Mouse (Mus musculus) liver, embryonic 15.5 days (tissue): ENCODE data around the gene Slc9a8. TPM values are rescaled to one million over a fixed set of nuclear protein-coding genes. Genes with fewer than 3 reads are reported as not detected.
A peak's percentile ranks its signal among the peaks of the same experiment; 100 is the strongest.

Experiments used
- ATAC-seq: fragments of 200-750 bp; cut with Nextera tagmentation; 2 replicates; pipeline ENCODE4 v1.8.0; 2017; ENCODE audit warnings: moderate number of reproducible peaks, mild to moderate bottlenecking, moderate library complexity; ENCODE audit not compliant: insufficient read depth
- H3K27ac ChIP-seq: fragments of 300-500 bp; sonication (generic); replicated peaks from 2 replicates; pipeline ENCODE4 v1.5.1; 2015; ENCODE audit warnings: mild to moderate bottlenecking, inconsistent platforms
- H3K27me3 ChIP-seq: fragments of 300-500 bp; sonication (generic); 2 replicates; pipeline ENCODE4 v1.6.1; 2015; ENCODE audit warnings: mild to moderate bottlenecking, inconsistent platforms
- H3K36me3 ChIP-seq: fragments of 300-500 bp; sonication (generic); replicated peaks from 2 replicates; pipeline ENCODE4 v1.6.1; 2015; ENCODE audit warnings: moderate library complexity, mild to moderate bottlenecking, inconsistent platforms
- H3K4me1 ChIP-seq: fragments of 300-500 bp; sonication (generic); replicated peaks from 2 replicates; pipeline ENCODE4 v1.6.1; 2015; ENCODE audit warnings: inconsistent platforms
- H3K4me2 ChIP-seq: fragments of 300-500 bp; sonication (generic); 2 replicates; pipeline ENCODE4 v1.6.1; 2015; ENCODE audit warnings: moderate library complexity, mild to moderate bottlenecking, inconsistent platforms
- H3K4me3 ChIP-seq: fragments of 300-500 bp; sonication (generic); replicated peaks from 2 replicates; pipeline ENCODE4 v1.5.1; 2015; ENCODE audit warnings: mild to moderate bottlenecking, inconsistent platforms
- H3K9ac ChIP-seq: fragments of 300-500 bp; sonication (generic); 2 replicates; pipeline ENCODE4 v1.6.1; 2015; ENCODE audit warnings: moderate library complexity, mild to moderate bottlenecking, inconsistent platforms
- H3K9me3 ChIP-seq: fragments of 300-500 bp; sonication (generic); replicated peaks from 2 replicates; pipeline ENCODE4 v1.6.1; 2016; ENCODE audit warnings: inconsistent platforms
- WGBS: fragments of 180-500 bp; shearing (Covaris S2); methylation state at CpG from one replicate; pipeline ENCODE4 v1.1.7; 2015; ENCODE audit warnings: mixed read lengths; ENCODE audit not compliant: insufficient replicate concordance; 5-methylcytosine and 5-hydroxymethylcytosine counted together
- polyA plus RNA-seq: library from polyadenylated mRNA; unstranded; fragments of >200 nt; fragmentation: Nextera tagmentation; extraction: Ambion mirVana; gene quantifications from 2 replicates; pipeline ENCODE4 v1.2.1, GENCODE M21; 2015

Gene Slc9a8
- polyA plus RNA-seq, 1 experiment from 2014 or later = 12.7 TPM

DNA sequence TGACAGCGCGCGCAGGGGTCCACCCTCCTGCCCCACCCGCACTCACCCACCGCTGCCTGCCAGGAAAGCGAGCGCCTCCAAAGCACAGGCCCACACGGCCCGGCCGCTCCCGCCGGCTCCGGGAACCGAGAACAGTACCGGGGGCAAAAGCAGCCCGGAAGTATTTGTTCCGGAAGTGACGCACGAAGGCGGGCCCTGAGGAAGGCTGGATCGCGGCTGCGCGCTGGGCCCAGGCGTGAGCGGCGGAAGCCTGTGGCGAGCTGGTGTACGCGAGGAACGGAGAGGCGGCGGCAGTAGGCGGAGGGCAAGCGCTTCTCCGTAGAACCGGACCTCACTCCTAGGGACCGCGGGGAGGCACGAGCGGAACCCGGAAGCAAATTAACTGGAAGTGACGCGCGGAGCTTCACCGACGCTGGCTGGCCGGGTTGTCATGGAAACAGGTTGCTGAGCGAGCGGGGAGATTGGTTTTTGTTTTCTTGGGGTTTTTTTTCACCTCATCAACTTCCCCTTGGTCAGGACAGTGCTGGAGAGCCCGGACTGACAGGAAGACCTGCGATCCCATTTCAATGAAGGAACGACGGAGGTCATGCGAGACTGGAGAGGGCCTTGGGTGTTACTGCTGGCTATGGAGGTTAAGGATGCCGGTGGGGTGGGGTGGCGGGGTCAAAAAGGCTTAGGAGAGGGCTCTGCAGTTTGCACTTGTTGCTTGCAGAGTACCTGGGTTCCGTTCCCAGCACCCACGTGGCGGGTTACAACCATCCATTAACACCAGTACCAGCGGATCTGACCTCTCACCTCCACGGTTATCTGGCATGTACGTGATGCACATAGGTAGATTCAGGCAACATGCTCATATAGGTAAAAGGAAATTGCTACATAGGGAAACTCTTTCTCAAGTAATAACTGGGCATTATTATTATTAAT is 71.5 kb downstream of the Slc9a8 start, which contains the start of gene Spata2:
Spata2 (minus strand) TSS at position 175 of the 924 bp plus-strand sequence.
- WGBS = 1% methylated on average over 63 of the region's 63 CpGs
- H3K4me3 ChIP-seq = peak within 1 kb of the TSS; percentile 100
- H3K27me3 ChIP-seq = no peaks in the 10 kb centered on the region
- no peaks in the 10 kb centered on the region for H3K9me3 ChIP-seq
- H3K36me3 ChIP-seq = peaks cover 4% of the 10 kb centered on the region; the same call in 1 of the 2 replicates
- ATAC-seq = peak; percentile 94
- peak within 1 kb of the TSS; percentile 95 for H3K27ac ChIP-seq
- peak within 1 kb of the TSS; percentile 94 for H3K9ac ChIP-seq
- peak within 1 kb of the TSS; percentile 88 for H3K4me2 ChIP-seq
- H3K4me1 ChIP-seq = peaks cover 35% of the 10 kb centered on the region

DNA sequence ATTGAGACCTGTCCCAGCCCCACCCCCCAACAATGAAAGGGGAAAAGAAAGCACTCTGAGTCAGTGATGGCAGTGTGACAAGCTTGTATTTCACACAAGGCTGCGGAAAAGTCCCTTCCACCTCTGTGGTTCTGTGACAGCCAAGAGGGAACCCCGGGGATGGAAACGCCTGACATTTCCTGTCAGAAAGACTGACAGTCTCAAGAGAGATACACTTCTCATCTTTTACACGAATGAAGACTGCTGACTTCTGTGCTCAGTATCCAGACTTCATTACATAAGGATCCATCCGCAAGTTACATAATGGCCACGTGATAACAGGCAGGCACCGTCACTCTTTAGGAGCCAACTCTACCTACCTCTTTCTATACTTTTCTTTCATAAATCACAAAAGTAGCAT is 74.9 kb downstream of the Slc9a8 start:
- ATAC-seq = no peak
- Histone ChIP-seq H3K27ac (no peak overlapping the region), H3K27me3 (no peaks in the 10 kb centered on the region), H3K36me3 (no peaks in the 10 kb centered on the region), H3K9ac (no peak overlapping the region), H3K4me1 (peaks cover 19% of the 10 kb centered on the region), H3K9me3 (no peaks in the 10 kb centered on the region), H3K4me2 (no peak overlapping the region), H3K4me3 (no peak overlapping the region)
- WGBS = 58% methylated on average over 7 of the region's 7 CpGs

DNA sequence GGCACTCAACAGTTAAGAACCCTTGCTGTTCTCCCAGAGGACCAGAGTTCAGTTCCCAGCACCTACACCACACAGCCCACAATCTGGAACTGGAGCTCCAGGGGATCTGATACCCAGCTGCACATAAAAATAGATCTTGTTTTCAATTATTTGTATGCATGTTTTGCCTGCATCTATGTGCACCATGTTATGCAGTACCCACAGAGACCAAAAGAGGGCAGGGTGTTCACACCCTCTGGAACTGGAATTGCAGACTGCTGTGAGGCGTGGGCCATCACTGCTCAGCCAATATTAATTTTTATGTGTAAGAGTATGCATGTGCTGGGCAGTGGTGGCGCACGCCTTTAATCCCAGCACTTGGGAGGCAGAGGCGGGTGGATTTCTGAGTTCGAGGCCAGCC is 75.8 kb downstream of the Slc9a8 start:
- Histone ChIP-seq H3K27ac (no peak overlapping the region), H3K4me3 (no peak overlapping the region), H3K27me3 (no peaks in the 10 kb centered on the region), H3K36me3 (no peaks in the 10 kb centered on the region), H3K4me2 (no peak overlapping the region), H3K4me1 (peaks cover 14% of the 10 kb centered on the region), H3K9me3 (no peaks in the 10 kb centered on the region), H3K9ac (no peak overlapping the region)
- ATAC-seq = no peak
- WGBS = 51% methylated on average over 5 of the region's 5 CpGs

DNA sequence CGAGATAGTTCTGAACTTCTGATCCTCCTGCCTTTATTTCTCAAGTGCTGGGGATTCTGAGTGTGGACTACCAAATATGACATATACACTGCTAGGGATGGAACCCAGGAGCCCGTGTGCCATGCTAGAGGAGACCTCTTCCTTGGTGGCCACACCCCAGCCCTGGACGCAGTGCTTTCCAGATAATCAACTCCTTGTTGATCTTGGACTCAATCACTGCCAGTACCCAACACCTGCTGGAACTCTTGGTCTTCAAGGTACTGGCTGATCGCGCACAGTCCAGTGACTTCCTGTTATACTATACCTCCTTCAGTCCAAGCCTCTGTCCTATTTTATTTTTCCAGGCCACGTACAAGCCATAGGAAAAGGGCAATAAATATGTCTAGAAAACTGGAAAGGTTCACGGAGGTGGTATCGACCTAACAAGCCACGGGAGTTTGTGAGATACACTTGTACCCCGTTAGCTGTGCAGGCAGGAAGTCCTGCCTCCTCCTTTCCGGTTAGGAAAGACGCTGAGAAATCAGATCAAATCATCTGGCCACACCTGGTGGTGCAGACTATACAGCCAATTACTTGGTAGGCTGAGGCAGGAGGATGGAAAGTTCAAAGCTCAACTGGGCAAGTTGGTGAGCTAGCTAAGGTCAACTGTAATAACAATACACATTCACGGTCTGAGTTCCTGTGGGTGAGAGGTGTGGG is 81.2 kb downstream of the Slc9a8 start:
- 32% methylated on average over 13 of the region's 13 CpGs for WGBS
- Histone ChIP-seq H3K4me1 (peaks cover 47% of the 10 kb centered on the region), H3K9ac (peak overlapping the region; percentile 90), H3K27ac (peak overlapping the region; percentile 87), H3K27me3 (no peaks in the 10 kb centered on the region), H3K4me3 (peak overlapping the region; percentile 95), H3K4me2 (peak overlapping the region; percentile 94), H3K9me3 (no peaks in the 10 kb centered on the region), H3K36me3 (peaks cover 13% of the 10 kb centered on the region)
- peak; percentile 63 for ATAC-seq

DNA sequence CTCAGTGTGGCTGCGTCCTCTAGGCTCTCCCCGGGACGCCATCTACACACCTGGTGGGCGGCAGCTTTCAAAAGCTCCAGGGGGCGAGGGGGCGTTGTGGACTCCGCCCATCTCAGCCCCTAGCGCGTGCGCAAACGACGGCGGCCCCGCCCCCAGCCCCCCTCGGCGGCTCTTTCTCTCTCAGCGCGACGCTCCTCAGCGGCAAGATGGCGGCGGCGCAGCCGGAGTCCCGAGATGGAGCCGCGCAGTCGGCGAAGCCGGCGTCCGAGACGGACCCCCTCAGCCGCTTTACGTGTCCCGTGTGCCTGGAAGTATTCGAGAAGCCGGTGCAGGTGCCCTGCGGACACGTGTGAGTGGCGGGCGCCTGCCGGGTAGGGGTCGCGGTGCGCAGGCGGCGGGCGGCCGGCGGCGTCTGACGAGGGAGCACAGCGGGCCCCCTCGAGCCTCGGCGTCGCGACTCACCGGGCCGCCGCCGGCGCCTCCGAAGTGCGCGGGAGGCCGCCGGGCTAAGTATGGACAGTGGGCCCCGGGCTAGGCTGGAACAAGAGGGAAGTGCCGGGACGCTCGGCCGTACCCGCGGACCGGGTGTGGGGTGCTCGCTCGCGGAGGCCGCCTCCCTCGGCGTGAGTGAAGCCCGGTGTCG is 81.9 kb downstream of the Slc9a8 start:
- under 1% methylated on average over 85 of the region's 85 CpGs for WGBS
- H3K9ac ChIP-seq = peak overlapping the region; percentile 90
- peak overlapping the region; percentile 94 for H3K4me2 ChIP-seq
- H3K36me3 ChIP-seq = peaks cover 20% of the 10 kb centered on the region
- peaks cover 47% of the 10 kb centered on the region for H3K4me1 ChIP-seq
- ATAC-seq = peak; percentile 75
- H3K27ac ChIP-seq = peak overlapping the region; percentile 87
- no peaks in the 10 kb centered on the region for H3K27me3 ChIP-seq
- H3K4me3 ChIP-seq = peak overlapping the region; percentile 95
- no peaks in the 10 kb centered on the region for H3K9me3 ChIP-seq

DNA sequence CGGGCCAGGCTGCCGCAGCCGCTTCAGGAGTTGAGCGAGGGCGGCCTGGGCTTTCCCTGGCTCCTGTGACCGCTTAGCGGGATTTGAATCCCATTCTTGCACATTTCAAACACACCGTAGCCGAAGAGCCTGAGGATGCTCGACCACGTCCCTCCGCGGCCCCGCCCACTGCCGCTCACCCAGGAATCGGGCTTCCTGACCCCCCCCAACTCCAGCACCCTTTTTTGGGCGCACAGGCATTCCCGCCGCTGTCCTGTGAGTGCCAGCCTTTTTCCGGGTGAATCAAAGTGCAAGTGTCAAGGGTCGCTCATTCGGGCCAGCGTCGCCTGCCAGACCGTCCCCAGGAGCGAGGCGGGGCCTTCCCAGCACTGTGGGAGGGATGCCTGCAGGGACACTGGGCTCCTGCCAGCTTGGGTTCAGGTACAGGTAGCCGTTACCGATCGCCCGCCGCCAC is 82.4 kb downstream of the Slc9a8 start:
- Histone ChIP-seq H3K4me3 (peak overlapping the region; percentile 95), H3K4me1 (peaks cover 47% of the 10 kb centered on the region), H3K9ac (peak overlapping the region; percentile 90), H3K27ac (peak overlapping the region; percentile 87), H3K27me3 (no peaks in the 10 kb centered on the region), H3K4me2 (peak overlapping the region; percentile 94), H3K36me3 (peaks cover 26% of the 10 kb centered on the region), H3K9me3 (no peaks in the 10 kb centered on the region)
- ATAC-seq = peak; percentile 42
- 1% methylated on average over 32 of the region's 32 CpGs for WGBS

DNA sequence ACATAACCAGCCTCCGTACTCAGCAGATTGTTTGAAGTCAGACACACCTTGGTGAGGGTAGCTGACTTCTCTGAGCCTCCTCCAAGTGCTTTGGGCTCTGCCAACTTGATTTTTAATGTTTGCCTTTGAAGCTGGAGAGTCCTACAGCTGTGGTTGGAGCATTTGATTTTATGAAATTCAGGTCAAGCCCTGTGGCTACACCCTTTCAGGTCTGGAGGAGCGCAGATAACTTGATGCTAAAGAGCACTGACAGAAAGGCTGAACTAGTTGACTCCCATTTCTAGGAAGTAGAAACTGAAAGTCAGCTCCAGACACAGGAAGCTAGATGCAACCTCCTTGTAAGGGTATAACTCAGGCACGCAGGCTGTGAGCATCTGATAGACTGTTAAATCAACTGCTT is 83.6 kb downstream of the Slc9a8 start:
- H3K27me3 ChIP-seq = no peaks in the 10 kb centered on the region
- peak overlapping the region; percentile 94 for H3K4me2 ChIP-seq
- H3K36me3 ChIP-seq = peaks cover 33% of the 10 kb centered on the region
- peak overlapping the region; percentile 87 for H3K27ac ChIP-seq
- no peaks in the 10 kb centered on the region for H3K9me3 ChIP-seq
- ATAC-seq = peak; percentile 23; the same call in 1 of the 2 replicates
- peak overlapping the region; percentile 95 for H3K4me3 ChIP-seq
- H3K4me1 ChIP-seq = peaks cover 53% of the 10 kb centered on the region
- peak overlapping the region; percentile 90 for H3K9ac ChIP-seq
- 26% methylated on average over 3 of the region's 3 CpGs for WGBS

DNA sequence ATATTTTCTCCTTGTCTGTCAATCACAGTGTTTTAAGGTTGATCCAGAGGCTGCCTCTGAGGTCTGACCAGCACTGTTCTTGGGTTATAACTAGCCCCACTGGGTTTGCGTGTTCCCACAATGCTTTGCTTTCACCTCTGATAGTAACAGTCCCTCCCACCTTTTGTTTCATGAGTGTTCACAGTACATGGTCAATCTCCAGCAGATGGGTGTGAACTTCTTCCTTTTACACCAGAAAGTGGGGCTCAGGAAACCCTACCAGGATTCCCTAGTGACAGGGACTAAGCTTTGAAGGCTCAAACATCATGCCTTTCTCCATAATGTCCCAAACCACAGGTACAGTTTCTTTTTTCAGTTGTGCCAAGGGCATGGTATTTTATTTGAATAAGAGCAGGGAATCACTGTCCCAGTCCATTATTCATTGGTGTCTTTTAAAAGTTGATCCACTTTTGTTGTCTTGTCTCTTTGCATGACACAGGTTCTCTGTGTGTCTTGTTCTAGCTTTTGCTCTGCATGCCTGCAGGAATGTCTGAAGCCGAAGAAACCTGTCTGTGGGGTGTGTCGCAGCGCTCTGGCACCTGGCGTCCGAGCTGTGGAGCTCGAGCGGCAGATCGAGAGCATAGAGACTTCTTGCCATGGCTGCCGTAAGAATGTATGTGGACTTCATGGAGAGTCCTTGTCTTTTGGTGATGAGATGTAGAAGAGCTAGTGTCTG is 85.2 kb downstream of the Slc9a8 start:
- 92% methylated on average over 10 of the region's 10 CpGs for WGBS
- H3K27ac ChIP-seq = no peak overlapping the region; the same call in 1 of the 2 replicates
- peaks cover 44% of the 10 kb centered on the region for H3K36me3 ChIP-seq
- no peak for ATAC-seq
- no peaks in the 10 kb centered on the region for H3K27me3 ChIP-seq
- no peak overlapping the region for H3K9ac ChIP-seq
- H3K4me1 ChIP-seq = peaks cover 61% of the 10 kb centered on the region
- no peaks in the 10 kb centered on the region for H3K9me3 ChIP-seq
- H3K4me3 ChIP-seq = no peak overlapping the region
- no peak overlapping the region for H3K4me2 ChIP-seq

DNA sequence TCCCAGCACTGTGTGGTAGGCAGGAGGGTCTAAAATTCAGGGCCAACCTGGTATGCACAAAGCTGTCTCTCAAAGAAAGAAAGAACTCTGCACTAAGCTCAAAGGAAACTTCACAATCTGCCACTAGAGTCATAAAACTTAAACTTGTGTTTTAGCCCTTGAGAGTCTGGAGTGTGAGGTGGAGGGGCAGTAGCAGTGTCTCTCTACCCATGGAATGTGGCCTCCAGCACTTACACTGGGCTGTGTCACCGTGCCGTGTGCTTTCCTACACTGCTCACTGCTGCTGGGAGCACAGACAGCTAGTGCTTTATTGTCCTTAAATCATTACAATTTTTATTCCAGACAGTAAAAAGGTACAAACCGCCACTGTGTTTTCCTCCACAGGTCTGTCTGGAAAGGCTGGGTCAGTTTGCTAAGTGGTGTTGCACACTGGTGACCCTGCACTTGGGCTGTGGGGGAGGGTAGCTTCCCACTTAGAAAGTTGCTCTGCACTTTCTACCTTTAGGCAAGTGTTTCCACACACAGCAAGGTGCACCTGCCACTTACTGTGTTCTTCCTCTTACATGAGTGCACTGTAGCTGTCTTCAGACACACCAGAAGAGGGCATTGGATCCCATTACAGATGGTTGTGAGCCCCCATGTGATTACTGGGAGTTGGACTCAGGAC is 86.3 kb downstream of the Slc9a8 start:
- WGBS = 77% methylated on average over 3 of the region's 3 CpGs
- Histone ChIP-seq H3K27me3 (no peaks in the 10 kb centered on the region), H3K9ac (no peak overlapping the region), H3K36me3 (peaks cover 56% of the 10 kb centered on the region), H3K4me3 (no peak overlapping the region), H3K4me2 (no peak overlapping the region), H3K4me1 (peaks cover 54% of the 10 kb centered on the region), H3K27ac (no peak overlapping the region), H3K9me3 (no peaks in the 10 kb centered on the region)
- no peak for ATAC-seq

DNA sequence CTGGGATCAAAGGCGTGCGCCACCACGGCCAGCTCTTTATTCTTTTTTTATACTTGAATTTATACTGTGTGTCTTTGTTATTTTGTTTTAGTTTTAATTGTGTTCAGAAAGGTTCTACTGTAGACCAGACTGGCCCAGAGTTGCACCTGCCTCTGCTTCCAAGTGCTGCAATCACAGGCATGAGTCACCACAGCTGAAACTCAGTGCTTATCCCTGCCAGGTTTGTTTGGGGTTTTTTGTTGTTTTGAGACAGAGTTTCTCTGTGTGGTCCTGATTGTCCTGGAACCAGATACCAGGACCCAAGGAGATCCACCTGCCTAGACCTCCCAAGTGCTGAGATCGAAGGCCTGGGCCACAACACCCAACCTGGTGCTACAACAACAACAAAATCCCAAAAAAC is 87.1 kb downstream of the Slc9a8 start:
- H3K27me3 ChIP-seq = no peaks in the 10 kb centered on the region
- H3K36me3 ChIP-seq = peaks cover 63% of the 10 kb centered on the region
- no peak overlapping the region for H3K4me3 ChIP-seq
- no peaks in the 10 kb centered on the region for H3K9me3 ChIP-seq
- 90% methylated on average over 4 of the region's 4 CpGs for WGBS
- ATAC-seq = no peak
- peaks cover 50% of the 10 kb centered on the region for H3K4me1 ChIP-seq
- no peak overlapping the region for H3K27ac ChIP-seq
- H3K4me2 ChIP-seq = no peak overlapping the region
- H3K9ac ChIP-seq = no peak overlapping the region
